Mouse (Mus musculus) testis, adult 2 months (tissue): Measurements from ENCODE around the gene Fis1. TPM values are rescaled to one million over a fixed set of nuclear protein-coding genes. Genes with fewer than 3 reads are reported as not detected.

Source experiments
- H3K27ac ChIP-seq: fragments of 200-500 bp; 2 replicates; pipeline ENCODE4 v1.5.1; 2012; ENCODE audit warnings: low read depth, low read length; ENCODE audit not compliant: control insufficient read depth, insufficient read depth
- H3K27me3 ChIP-seq: fragments of 200-500 bp; 2 replicates; pipeline ENCODE4 v1.6.1; 2012; ENCODE audit warnings: mild to moderate bottlenecking, low read length, moderate library complexity; ENCODE audit not compliant: control insufficient read depth, insufficient read depth
- H3K36me3 ChIP-seq: fragments of 200-500 bp; 2 replicates; pipeline ENCODE4 v1.6.1; 2012; ENCODE audit warnings: mild to moderate bottlenecking, low read length; ENCODE audit not compliant: control insufficient read depth, insufficient read depth
- H3K4me1 ChIP-seq: fragments of 200-500 bp; 2 replicates; pipeline ENCODE4 v1.6.1; 2012; ENCODE audit warnings: low read length; ENCODE audit not compliant: control insufficient read depth, insufficient read depth
- H3K4me3 ChIP-seq: fragments of 200-500 bp; 2 replicates; pipeline ENCODE4 v1.5.1; 2012; ENCODE audit warnings: low read depth, mild to moderate bottlenecking, low read length, moderate library complexity, mixed read lengths; ENCODE audit not compliant: control insufficient read depth
- CTCF ChIP-seq: fragments of 200-500 bp; IDR thresholded peaks from 2 replicates; pipeline ENCODE4 v1.5.1; 2012; ENCODE audit warnings: low read depth, mild to moderate bottlenecking, inconsistent platforms, low read length, moderate library complexity; ENCODE audit not compliant: control insufficient read depth, insufficient read depth, insufficient replicate concordance
- POLR2A ChIP-seq: fragments of 200-500 bp; IDR thresholded peaks from 2 replicates; pipeline ENCODE4 v1.6.1; 2012; ENCODE audit warnings: low read depth, mild to moderate bottlenecking, inconsistent platforms, low read length, moderate library complexity; ENCODE audit not compliant: control insufficient read depth
- polyA plus RNA-seq: library from polyadenylated mRNA; depleted of rRNA; stranded (reverse); fragments of >200 nt; gene quantifications from 2 replicates; pipeline ENCODE4 v1.2.3, GENCODE M21; 2012; rRNA removed

The Fis1 gene
- polyA plus RNA-seq, 1 experiment: 71.3 TPM

GRCm38 (mm10) chr5:137007276-137007675, 54.2 kb downstream of the Fis1 start:
- H3K27ac ChIP-seq: no peak overlapping the region
- no peaks in the 10 kb centered on the region for H3K4me1 ChIP-seq
- no peaks in the 10 kb centered on the region for H3K27me3 ChIP-seq
- H3K4me3 ChIP-seq: no peak overlapping the region
- TF ChIP-seq CTCF (no peak), POLR2A (no peak)
- no peaks in the 10 kb centered on the region for H3K36me3 ChIP-seq

- Histone ChIP-seq H3K4me1 (no peaks in the 10 kb centered on the region), H3K4me3 (no peak overlapping the region), H3K27ac (no peak overlapping the region), H3K36me3 (no peaks in the 10 kb centered on the region), H3K27me3 (no peaks in the 10 kb centered on the region)
- no peak for TF ChIP-seq POLR2A
- no peak for TF ChIP-seq CTCF
Observed at GRCm38 (mm10) chr5:137009988-137010387, 56.9 kb downstream of the Fis1 start.

DNA sequence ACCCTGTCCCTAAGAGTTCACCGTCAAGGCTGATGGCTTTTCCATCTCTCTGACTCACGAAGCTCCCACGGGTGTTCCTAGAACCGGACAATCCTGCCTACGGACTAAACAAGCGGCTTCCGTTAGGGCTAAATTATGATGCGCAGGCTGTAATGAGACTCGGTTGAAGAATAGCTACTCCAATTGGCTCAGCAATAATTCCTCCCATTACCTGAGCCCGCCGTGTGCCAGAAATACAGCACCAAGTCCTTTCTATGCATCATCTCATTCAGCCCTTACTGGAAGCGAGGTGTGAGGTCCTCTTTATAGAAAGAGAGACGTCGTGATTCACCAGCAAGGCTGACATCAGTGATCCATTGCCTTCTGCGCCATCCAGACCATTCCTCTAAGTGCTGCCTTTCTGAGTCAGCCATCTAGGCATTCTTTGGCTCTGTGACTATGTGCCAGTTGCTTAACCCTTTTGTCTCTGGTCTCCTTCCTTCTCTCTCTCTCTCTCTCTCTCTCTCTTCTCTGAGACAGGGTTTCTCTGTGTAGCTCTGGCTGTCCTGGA, 59.4 kb downstream of the Fis1 start:
- no peaks in the 10 kb centered on the region for H3K4me1 ChIP-seq
- H3K27ac ChIP-seq: no peak overlapping the region
- TF ChIP-seq POLR2A (no peak), CTCF (no peak)
- no peak overlapping the region for H3K4me3 ChIP-seq
- H3K27me3 ChIP-seq: no peaks in the 10 kb centered on the region
- H3K36me3 ChIP-seq: no peaks in the 10 kb centered on the region

Other genes with a start within 250 kb of the Fis1 start
- 134 and 135 TPM in 2 replicates for gene Col26a1, start 70.1 kb upstream of the Fis1 start, polyA plus RNA-seq
- gene Ift22, start 45.1 kb upstream of the Fis1 start, polyA plus RNA-seq: 133 TPM in 2 replicates
- gene Cldn15, start 13.3 kb downstream of the Fis1 start, polyA plus RNA-seq: 0.25 and 0.58 TPM in 2 replicates
- 15.3 and 16.3 TPM in 2 replicates for gene Plod3, start 33.7 kb downstream of the Fis1 start, polyA plus RNA-seq
- 308 and 386 TPM in 2 replicates for gene Znhit1, start 34.7 kb downstream of the Fis1 start, polyA plus RNA-seq
- gene Vgf, start 73.1 kb downstream of the Fis1 start, polyA plus RNA-seq: 0.84 and 1.9 TPM in 2 replicates
- gene Ap1s1, start 92.9 kb downstream of the Fis1 start, polyA plus RNA-seq: 15.4 and 16.6 TPM in 2 replicates
- gene Serpine1, start 119.0 kb downstream of the Fis1 start, polyA plus RNA-seq: 0.72 and 0.88 TPM in 2 replicates
- 0.58 and 0.76 TPM in 2 replicates for gene Trim56, start 162.9 kb downstream of the Fis1 start, polyA plus RNA-seq
- 24.7 and 26.0 TPM in 2 replicates for gene Muc3, start 196.0 kb downstream of the Fis1 start, polyA plus RNA-seq